Mouse (Mus musculus): ENCODE results near the gene Mettl22.

Gene Mettl22

GRCm38 (mm10) chr16:8470603-8471481 is at the start of gene Mettl22:
TSS of gene Mettl22 (plus strand) at chr16:8470788.
- DNase-seq (ENCODE audit: low spot score) = peak; percentile 83

- DNase-seq (ENCODE audit: low spot score) = no peak
Observed at GRCm38 (mm10) chr16:8420842-8421241, 49.7 kb upstream of the Mettl22 start.

GRCm38 (mm10) chr16:8423626-8424114 is 46.9 kb upstream of the Mettl22 start:
- no peak for DNase-seq (ENCODE audit: low spot score)

- DNase-seq (ENCODE audit: low spot score) = no peak
Observed at GRCm38 (mm10) chr16:8424161-8424970, 46.2 kb upstream of the Mettl22 start.

- DNase-seq (ENCODE audit: low spot score) = no peak
Observed at GRCm38 (mm10) chr16:8424971-8425330, 45.6 kb upstream of the Mettl22 start, which contains the start of gene Tmem114. TSS of gene Tmem114 (minus strand) at chr16:8425136.

- DNase-seq (ENCODE audit: low spot score) = no peak
Observed at GRCm38 (mm10) chr16:8425736-8426135, 44.9 kb upstream of the Mettl22 start.

GRCm38 (mm10) chr16:8429531-8429930 is 41.1 kb upstream of the Mettl22 start:
- DNase-seq (ENCODE audit: low spot score) = no peak

- no peak for DNase-seq (ENCODE audit: low spot score)
Observed at GRCm38 (mm10) chr16:8432616-8433015, 38.0 kb upstream of the Mettl22 start.

GRCm38 (mm10) chr16:8444911-8445310 is 25.7 kb upstream of the Mettl22 start:
- no peak for DNase-seq (ENCODE audit: low spot score)

- no peak for DNase-seq (ENCODE audit: low spot score)
Observed at GRCm38 (mm10) chr16:8446256-8446655, 24.3 kb upstream of the Mettl22 start.

GRCm38 (mm10) chr16:8453301-8453700 is 17.3 kb upstream of the Mettl22 start:
- no peak for DNase-seq (ENCODE audit: low spot score)

GRCm38 (mm10) chr16:8455221-8455620 is 15.4 kb upstream of the Mettl22 start:
- DNase-seq (ENCODE audit: low spot score) = no peak

- DNase-seq (ENCODE audit: low spot score) = no peak
Observed at GRCm38 (mm10) chr16:8458391-8458790, 12.2 kb upstream of the Mettl22 start.

- peak; percentile 65 for DNase-seq (ENCODE audit: low spot score)
Observed at GRCm38 (mm10) chr16:8459098-8459497, 11.5 kb upstream of the Mettl22 start.

GRCm38 (mm10) chr16:8470132-8470531 is 456 bp upstream of the Mettl22 start:
- DNase-seq (ENCODE audit: low spot score) = no peak

GRCm38 (mm10) chr16:8487396-8488005 is 16.9 kb downstream of the Mettl22 start:
- no peak for DNase-seq (ENCODE audit: low spot score)

- no peak for DNase-seq (ENCODE audit: low spot score)
Observed at GRCm38 (mm10) chr16:8489340-8489739, 18.8 kb downstream of the Mettl22 start.

GRCm38 (mm10) chr16:8491743-8492490 is 21.3 kb downstream of the Mettl22 start:
- no peak for DNase-seq (ENCODE audit: low spot score)

- DNase-seq (ENCODE audit: low spot score) = peak; percentile 37
Observed at GRCm38 (mm10) chr16:8494268-8494667, 23.7 kb downstream of the Mettl22 start.

- no peak for DNase-seq (ENCODE audit: low spot score)
Observed at GRCm38 (mm10) chr16:8496967-8497366, 26.4 kb downstream of the Mettl22 start.

GRCm38 (mm10) chr16:8504271-8504670 is 33.7 kb downstream of the Mettl22 start:
- no peak for DNase-seq (ENCODE audit: low spot score)

GRCm38 (mm10) chr16:8509894-8510293 is 39.3 kb downstream of the Mettl22 start:
- no peak for DNase-seq (ENCODE audit: low spot score)
